Mouse (Mus musculus) monocyte, adult 5-6 weeks (primary cell): ENCODE measurements around the gene Slc6a8. TPM values are rescaled to one million over a fixed set of nuclear protein-coding genes. Genes with fewer than 3 reads are reported as not detected.

Source experiments
- ATAC-seq: fragments of 153-309, 156-312 bp; replicated peaks from 2 replicates; pipeline ENCODE4 v1.8.0; 2017; ENCODE audit warnings: mild to moderate bottlenecking; ENCODE audit not compliant: low TSS enrichment, insufficient number of reproducible peaks, severe bottlenecking, poor library complexity, low FRiP score
- total RNA-seq: library from RNA; stranded (forward); fragments of 200-1000, 200-491, 200-594 nt; gene quantifications from 3 replicates; pipeline ENCODE4 v1.2.3, GENCODE M21; 2017

The Slc6a8 gene
- total RNA-seq, 1 experiment from 2014 or later, result not detected

- no peak for ATAC-seq
Measured at GRCm38 (mm10) chrX:73675231-73675630, 2.3 kb downstream of the Slc6a8 start.

GRCm38 (mm10) chrX:73676668-73677067 is 3.7 kb downstream of the Slc6a8 start:
- ATAC-seq, result no peak

GRCm38 (mm10) chrX:73684156-73684555 is 11.2 kb downstream of the Slc6a8 start:
- no peak for ATAC-seq

DNA sequence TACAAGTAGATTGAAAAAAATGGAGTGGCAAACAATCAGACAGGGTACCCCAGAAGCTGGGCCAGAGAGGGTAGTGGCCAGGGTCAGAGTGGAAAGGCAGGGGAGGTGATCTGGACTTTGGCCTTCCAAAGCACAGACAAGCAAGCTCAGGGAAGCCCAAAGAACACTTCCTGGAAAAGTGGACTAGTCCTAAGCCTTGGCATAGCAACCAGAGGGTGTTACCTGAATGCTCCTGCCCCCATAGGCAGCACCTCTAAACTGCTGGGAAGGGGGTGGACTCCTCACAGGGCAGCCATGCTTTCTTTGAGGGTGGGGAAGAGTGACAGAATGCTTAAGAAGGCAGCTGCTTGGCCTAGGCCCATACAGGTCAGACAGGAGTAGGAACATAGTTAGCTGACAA is 12.0 kb downstream of the Slc6a8 start:
- no peak for ATAC-seq

GRCm38 (mm10) chrX:73685629-73686028 is 12.7 kb downstream of the Slc6a8 start:
- no peak for ATAC-seq

DNA sequence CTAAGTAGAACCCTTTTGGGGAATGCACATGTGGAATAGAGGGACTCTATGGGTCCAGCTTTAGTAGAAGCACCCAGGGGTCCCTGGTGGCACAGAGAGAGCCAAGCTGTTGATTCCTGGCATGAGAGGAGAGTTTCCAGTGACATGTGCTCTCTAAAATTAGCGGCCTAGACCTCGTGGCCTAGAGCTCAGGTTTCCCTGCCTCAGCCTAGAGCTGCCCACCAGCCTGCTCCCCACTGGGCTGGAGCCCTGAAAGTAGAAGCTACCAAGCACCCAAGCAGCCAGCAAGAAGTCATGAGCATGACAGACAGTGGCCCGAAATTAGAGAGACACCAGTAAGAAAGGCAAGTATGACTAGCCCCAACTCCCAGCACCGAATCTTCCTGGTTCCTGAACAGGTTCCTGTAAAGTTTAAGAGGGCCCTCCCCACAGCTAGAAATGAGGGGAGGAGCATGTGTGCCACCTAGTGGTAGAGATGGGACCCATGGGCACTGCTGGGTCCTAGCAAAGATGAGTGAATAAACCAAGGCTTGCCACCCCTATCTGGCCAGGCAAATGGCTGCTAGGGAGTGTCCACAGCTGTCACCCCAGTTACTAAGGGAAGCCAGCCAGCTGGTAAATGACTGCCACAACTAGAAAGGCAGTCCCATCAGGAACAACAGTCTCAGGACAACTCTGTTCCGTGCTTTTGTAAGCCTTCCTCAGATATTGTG is 18.1 kb downstream of the Slc6a8 start:
- peak; percentile 78 for ATAC-seq

DNA sequence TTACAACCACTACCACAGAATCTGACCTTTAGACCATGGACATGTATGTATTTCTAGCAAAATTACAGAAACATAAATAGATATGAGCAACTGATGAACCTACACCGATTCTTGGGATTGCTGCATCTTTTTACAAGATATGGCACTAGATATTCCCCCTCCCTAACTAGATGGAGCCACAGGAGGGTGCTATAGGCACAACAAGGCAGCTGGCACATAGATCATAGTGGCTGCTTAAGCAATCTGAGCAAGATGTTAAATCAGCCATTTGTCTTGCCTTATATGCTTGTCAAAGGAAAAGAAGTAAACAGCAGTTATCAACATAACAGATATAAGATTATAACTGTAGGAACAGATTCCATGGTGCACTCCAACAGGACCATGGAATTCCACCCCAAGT is 27.5 kb downstream of the Slc6a8 start:
- no peak for ATAC-seq

DNA sequence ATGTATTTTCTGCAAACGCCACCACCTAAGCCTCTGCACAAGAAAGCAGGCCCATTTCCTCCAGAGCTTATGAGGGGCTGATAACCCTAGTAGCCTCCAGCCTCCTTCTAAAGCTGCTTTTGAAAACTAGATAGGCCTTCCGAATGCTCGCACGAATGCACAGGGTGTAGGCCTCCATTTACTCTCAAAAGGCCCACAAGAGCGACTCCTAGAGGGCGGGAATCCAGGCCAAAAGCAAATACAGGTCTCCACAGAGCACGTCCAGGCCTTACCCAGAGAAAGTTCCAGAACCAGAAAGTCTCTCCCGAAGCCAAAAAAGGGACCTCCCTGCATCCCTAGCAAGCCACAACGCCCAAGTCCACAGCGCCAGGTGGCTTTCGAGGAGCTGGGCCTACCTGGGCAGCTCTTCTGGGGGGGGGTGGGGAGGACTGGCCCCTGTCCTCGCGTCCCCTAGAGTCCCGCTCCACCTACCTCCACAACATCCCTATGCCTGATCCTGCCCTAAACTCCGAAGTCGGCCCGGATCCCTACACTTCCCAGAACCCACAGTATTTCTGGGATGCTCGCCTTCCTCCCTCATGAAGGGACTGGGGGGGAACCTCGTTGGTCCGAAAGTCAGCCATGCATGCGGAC is 42.6 kb downstream of the Slc6a8 start:
- ATAC-seq, result no peak

- ATAC-seq, result peak; percentile 81
Measured at GRCm38 (mm10) chrX:73716109-73716661, 43.2 kb downstream of the Slc6a8 start, which contains the start of the genes Bcap31 and Abcd1. Gene Bcap31, minus strand, starts transcription at chrX:73716175. Gene Abcd1, plus strand, starts transcription at chrX:73716597.

- ATAC-seq, result no peak
Measured at GRCm38 (mm10) chrX:73716709-73717545, 44.0 kb downstream of the Slc6a8 start.

DNA sequence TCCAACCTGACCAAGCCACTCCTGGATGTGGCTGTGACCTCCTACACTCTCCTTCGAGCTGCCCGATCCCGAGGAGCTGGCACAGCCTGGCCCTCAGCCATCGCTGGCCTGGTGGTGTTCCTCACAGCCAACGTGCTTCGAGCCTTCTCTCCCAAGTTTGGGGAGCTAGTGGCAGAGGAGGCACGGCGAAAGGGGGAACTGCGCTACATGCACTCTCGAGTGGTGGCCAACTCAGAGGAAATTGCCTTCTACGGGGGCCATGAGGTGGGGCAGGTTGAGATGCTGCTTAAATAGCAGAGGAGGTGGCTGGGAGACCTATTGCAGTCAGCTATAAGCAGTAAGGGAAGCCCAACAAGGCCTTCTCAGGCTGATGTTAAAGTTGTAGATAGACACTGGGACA is 44.7 kb downstream of the Slc6a8 start:
- ATAC-seq, result no peak

DNA sequence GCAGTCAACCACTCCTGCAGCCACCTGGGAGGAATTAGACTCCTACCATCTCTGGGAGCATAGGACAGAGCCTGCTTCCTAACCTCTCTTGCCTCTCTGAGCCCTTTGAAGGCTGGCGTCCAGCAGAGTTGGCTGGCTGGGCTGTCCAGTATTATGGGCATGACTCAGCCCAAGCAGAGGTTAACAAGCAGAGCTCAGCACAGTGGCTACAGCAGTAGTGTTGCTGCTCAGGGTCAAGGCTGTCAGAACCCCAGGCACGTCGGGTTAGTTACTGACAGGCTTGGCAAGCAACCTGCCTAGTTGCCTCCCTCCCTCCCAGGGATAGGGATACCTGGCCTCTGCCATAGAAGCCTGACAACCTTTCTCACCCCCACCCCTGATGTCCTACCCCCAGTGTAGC is 45.3 kb downstream of the Slc6a8 start:
- no peak for ATAC-seq

DNA sequence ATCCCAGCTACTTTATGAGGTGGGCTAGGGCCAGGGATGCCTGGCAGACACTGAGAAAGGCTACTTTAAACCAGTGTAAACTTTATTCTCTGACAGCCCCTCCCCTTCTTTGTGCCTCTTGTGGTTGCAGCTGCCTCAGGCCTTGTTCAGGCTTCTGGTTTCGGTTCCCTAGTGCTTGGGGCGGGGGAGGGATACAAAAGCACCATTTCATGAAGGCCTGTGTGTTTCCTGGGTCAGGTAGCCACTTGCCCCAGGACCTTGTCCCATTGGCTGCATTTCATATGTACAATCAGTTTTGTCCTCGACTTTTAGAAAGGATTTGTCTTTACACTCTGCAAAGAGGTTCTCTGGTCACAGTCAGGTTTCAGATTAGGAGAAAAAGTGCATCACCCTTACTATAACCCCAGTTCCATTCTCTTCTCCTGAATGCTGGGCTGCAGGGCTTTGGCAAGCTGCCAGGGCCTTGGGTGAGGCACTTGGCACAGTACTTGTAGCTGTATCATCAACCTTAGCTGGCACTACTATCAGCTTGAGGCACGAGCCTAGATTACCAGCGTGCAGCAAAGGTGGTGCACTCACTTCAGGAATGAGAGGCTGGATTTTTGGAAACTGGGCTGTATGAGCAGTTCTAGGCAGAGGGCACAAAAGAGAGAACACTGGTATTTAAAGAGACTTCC is 45.9 kb downstream of the Slc6a8 start:
- peak; percentile 37 for ATAC-seq

GRCm38 (mm10) chrX:73730908-73731307 is 58.0 kb downstream of the Slc6a8 start:
- no peak for ATAC-seq

Other genes with a start within 250 kb of the Slc6a8 start
- not detected in 3 replicates for gene Trex2, start 237.8 kb upstream of the Slc6a8 start, total RNA-seq
- gene Haus7, start 214.1 kb upstream of the Slc6a8 start, total RNA-seq, result 16.3 to 24.5 TPM (median 18.2 TPM) in 3 replicates
- gene Bgn, start 189.5 kb upstream of the Slc6a8 start, total RNA-seq, result not detected in 3 replicates
- gene Atp2b3, start 170.1 kb upstream of the Slc6a8 start, total RNA-seq, result not detected in 3 replicates
- not detected in 3 replicates for gene Dusp9, start 33.7 kb upstream of the Slc6a8 start, total RNA-seq
- 0.97 TPM in 1 of 3 replicates, not detected in the others for gene Pnck, start 13.0 kb upstream of the Slc6a8 start, total RNA-seq
- gene Bcap31, start 43.0 kb downstream of the Slc6a8 start, total RNA-seq, result 223 to 253 TPM (median 241 TPM) in 3 replicates
- 23.6 to 41.6 TPM (median 26.6 TPM) in 3 replicates for gene Abcd1, start 43.4 kb downstream of the Slc6a8 start, total RNA-seq
- gene Plxnb3, start 83.9 kb downstream of the Slc6a8 start, total RNA-seq, result 2.7 to 6.1 TPM (median 3.9 TPM) in 3 replicates
- gene Srpk3, start 101.3 kb downstream of the Slc6a8 start, total RNA-seq, result 12.0 to 20.5 TPM (median 19.1 TPM) in 3 replicates
- gene Idh3g, start 113.7 kb downstream of the Slc6a8 start, total RNA-seq, result 95.4 to 128 TPM (median 113 TPM) in 3 replicates
- gene Ssr4, start 113.9 kb downstream of the Slc6a8 start, total RNA-seq, result 136 to 151 TPM (median 138 TPM) in 3 replicates
- gene Pdzd4, start 151.8 kb downstream of the Slc6a8 start, total RNA-seq, result 0.68 to 2.9 TPM (median 1.9 TPM) in 3 replicates
- 0.96 to 1.9 TPM (median 1.3 TPM) in 3 replicates for gene Avpr2, start 219.0 kb downstream of the Slc6a8 start, total RNA-seq
- gene L1cam, start 223.0 kb downstream of the Slc6a8 start, total RNA-seq, result 59.8 to 83.7 TPM (median 81.0 TPM) in 3 replicates
- 164 to 232 TPM (median 166 TPM) in 3 replicates for gene Arhgap4, start 248.7 kb downstream of the Slc6a8 start, total RNA-seq
- gene Naa10, start 248.8 kb downstream of the Slc6a8 start, total RNA-seq, result 32.0 to 50.3 TPM (median 42.9 TPM) in 3 replicates